Mouse (Mus musculus) lung, postnatal 36 days (tissue): ENCODE data around the gene Dnajc22.
"Not testable (repeated sequence)": the region's sequence is repeated elsewhere in the genome, so short reads cannot be mapped to it uniquely, and the experiment has no call there.

Source experiments
- DNase-seq: peaks from one replicate; pipeline ENCODE4 v3.0.0; 2022; ENCODE audit warnings: mixed read lengths

The Dnajc22 gene

DNA sequence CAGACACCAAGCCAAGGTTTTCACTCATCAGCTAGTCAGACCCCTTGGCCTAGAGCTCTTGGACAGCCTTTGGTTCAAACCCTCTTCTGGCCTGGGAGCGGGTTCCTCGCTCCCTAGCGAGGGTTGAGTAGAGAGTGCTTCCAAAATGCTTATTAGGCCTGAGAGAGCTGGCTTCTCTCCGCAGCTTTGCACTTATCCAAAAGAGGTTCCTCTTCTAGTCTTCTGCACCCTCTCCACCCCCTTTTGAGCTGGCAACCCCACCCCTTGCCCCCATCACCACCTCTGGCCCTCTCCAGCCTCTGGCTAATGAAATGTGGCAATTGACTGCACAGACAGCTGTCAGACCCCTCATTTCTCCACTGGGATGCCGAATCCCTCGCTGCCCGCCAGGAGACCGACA is at the start of gene Dnajc22:
Gene Dnajc22, plus strand, starts transcription at position 301 of the 400 bp plus-strand sequence.
- DNase-seq = no peak

DNA sequence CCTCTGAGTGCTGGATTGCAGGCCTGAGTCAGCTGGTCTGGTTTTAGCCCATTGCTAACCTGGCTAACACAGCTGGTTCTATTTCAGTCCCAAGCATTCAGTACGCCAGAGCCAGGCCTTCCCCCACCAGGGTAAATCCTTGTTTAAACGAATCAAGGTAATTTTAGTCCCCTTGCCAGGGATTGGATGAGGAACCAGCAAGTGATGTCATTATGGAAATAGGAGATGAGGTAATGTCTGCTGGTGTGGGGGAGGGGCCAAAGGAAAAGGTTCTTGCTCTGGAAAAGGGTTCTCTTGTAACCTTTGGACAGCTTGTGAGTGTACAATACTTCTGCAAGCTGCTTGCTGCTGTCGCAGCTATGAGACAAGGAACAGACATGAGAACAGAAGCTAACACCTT is 48.1 kb upstream of the Dnajc22 start:
- DNase-seq = peak; percentile 45

- DNase-seq = not testable (repeated sequence)
Measured at GRCm38 (mm10) chr15:99045734-99046133, 47.2 kb upstream of the Dnajc22 start.

GRCm38 (mm10) chr15:99049473-99050253 is 43.3 kb upstream of the Dnajc22 start:
- peak; percentile 75 for DNase-seq

DNA sequence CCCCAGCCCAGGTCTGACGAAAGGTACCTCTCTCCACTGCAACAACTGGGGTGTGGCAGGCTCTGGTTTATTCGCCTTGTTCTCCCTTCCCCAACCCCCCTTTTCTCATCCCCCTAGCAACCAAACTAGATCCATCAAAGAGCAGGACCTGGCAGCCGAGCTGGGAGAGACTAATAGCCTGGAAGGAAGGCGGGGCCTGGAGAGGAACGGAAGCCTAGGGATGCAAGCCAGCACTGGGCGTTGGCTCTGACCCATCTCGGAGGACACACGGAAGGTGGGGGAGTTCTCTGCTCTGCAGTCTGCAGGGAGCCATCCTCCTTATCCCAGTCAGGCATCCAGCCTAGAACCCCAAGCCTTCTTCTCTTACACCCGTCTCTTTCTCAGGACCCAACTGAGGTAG is 39.6 kb upstream of the Dnajc22 start:
- peak; percentile 27 for DNase-seq

DNA sequence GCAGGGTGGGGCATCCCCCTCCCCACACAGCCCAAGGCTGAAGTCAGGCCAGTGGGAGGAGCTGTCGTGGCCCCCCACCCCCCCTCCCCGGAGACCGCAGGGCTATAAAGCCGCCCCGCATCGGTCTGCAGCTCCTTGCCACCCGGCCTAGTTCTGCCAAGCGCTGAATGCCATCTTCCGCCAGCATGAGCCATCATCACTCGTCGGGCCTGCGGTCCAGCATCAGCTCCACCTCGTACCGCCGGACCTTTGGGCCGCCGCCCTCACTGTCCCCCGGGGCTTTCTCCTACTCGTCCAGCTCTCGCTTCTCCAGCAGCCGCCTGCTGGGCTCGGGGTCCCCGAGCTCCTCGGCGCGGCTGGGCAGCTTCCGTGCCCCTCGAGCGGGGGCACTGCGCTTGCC is 37.9 kb upstream of the Dnajc22 start, which contains the start of gene Prph:
Gene Prph, plus strand, starts transcription at position 135 of the 400 bp plus-strand sequence.
- DNase-seq = no peak

GRCm38 (mm10) chr15:99055511-99055961 is 37.4 kb upstream of the Dnajc22 start:
- no peak for DNase-seq

GRCm38 (mm10) chr15:99056332-99056731 is 36.6 kb upstream of the Dnajc22 start:
- peak; percentile 23 for DNase-seq

DNA sequence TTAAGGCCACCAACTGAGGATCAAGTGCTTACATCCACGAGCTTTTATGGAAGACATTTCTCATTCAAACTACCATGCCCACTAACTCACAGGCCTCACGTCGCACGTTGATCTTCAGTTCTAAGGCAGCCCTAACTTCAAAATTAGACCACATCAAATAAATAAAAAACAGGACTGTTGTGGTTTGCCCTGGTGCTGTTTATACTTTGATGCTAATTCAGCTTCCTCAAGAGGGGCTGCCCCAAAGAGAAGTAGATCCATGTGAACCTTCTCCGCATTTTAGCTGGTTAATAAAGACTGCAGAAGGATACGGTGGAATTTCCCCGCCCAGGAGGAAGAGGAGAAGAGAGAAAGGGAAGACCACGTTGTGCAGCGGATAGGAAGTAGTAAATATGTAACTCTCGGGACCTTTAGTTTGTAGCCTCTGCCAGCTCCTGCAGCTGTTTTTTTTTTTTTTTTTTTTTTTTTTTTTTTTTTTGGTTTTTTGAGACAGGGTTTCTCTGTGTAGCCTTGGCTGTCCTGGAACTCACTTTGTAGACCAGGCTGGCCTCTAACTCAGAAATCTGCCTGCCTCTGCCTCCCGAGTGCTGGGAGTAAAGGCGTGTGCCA is 27.3 kb upstream of the Dnajc22 start:
- DNase-seq = no peak

- no peak for DNase-seq
Measured at GRCm38 (mm10) chr15:99071988-99072387, 21.0 kb upstream of the Dnajc22 start.

GRCm38 (mm10) chr15:99074019-99074599 is 18.9 kb upstream of the Dnajc22 start, which contains the start of gene Troap:
TSS of gene Troap (plus strand) at chr15:99074575.
- DNase-seq = no peak

DNA sequence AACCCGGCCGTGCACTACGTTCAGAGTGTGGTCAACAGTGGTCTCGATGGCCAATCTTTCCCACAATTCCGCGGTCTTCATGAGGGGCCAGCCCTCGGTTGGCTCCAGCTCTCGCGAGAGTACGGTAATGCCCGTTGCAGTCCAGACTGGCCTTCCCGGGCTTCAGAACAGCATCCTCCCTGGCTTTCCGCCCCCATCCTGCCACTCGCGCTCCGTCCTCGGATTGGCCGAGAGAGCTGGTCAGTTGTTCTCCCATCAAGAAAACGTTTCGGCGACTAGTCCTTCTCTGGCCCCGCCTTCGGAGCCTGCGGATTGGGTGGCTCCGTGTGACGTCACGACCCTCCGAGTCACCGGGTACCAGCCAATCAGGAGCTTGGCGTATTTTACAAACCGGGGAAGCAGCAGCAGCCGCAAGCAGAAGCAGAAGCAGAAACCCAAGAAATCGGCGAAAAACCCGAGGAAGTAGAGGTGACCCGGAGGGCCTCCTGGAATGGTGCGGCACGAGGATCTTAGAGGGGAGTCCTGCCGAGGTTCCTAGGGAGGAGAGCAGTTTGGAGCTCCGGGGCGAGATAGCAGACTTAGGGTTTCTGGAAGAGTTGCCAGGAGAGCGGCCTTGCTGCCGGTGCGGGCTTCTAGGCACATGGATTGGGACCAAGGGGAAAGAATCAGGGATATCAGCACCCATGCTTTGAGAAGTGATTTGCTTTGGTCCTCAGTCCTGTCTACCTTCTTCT is 18.2 kb upstream of the Dnajc22 start:
- peak; percentile 99 for DNase-seq

DNA sequence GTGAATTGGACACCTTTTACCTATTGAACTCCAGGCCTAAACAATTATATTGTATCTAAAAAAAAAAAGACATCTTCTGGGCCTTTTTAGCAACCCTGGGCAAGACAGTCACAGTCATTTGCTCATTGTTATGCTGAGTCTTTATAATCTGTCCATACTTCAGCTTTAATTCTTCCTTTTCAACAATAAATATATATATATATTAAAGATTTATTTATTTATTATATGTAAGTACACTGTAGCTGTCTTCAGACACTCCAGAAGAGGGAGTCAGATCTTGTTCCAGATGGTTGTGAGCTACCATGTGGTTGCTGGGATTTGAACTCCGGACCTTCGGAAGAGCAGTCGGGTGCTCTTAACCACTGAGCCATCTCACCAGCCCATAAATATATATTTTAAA is 17.0 kb upstream of the Dnajc22 start:
- DNase-seq = not testable (repeated sequence)

- no peak for DNase-seq
Measured at GRCm38 (mm10) chr15:99078181-99078910, 14.6 kb upstream of the Dnajc22 start.

DNA sequence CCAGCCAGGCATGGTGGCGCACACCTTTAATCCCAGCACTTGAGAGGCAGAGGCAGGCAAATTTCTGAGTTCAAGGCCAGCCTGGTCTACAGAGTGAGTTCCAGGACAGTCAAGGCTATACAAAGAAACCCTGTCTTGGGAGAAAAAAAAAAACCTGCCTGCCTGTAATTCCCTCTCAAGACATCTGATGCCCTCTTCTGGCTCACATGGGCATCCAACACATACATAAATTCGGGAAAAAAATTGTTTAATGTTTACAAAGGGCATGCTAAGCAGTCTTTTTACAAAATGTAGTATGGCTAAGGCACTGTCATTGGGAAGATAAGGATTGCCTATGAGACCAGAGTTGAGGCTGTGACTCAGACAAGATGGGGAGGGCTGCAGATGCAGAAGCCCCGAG is 13.2 kb upstream of the Dnajc22 start:
- DNase-seq = no peak

GRCm38 (mm10) chr15:99082322-99082721 is 10.6 kb upstream of the Dnajc22 start:
- DNase-seq = no peak

DNA sequence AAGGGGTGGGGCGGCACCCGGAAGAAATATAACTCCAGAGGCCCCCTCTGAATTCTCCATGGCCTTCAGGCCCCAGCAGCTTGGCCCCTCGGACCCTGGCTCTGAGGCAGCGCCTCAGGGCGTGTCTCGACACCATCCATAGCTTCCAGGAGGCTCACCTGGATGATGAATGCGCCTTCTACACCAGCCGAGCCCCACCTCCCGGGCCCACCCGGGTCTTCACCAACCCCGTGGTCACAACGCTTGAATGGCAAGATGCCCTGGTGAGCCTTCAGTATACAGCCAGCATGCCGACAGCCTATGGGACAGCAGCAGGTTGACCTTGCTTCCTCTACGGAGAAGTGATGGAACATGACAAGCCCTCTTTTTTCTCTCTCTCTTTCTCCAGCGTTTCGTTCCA is 10.1 kb upstream of the Dnajc22 start:
- no peak for DNase-seq

DNA sequence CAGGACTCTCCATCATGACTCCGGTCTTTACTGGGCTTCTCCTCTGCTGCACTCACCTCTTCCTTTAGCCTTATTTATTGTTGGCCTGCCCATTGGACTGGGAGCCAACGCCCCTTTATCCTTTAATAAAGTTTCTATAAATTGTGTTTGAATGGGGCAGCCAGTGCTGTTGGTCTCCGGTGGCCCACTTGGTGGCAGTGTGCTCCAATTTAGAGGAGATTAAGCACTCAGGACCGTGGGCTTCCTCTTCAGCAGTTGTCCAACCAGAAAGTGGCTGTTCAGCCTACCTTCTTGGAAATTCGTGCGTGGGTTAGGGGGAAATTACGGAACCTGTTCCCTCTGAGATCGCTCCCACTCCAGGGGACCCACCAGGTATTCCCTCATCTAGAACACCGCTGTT is 9.7 kb upstream of the Dnajc22 start:
- peak; percentile 73 for DNase-seq

DNA sequence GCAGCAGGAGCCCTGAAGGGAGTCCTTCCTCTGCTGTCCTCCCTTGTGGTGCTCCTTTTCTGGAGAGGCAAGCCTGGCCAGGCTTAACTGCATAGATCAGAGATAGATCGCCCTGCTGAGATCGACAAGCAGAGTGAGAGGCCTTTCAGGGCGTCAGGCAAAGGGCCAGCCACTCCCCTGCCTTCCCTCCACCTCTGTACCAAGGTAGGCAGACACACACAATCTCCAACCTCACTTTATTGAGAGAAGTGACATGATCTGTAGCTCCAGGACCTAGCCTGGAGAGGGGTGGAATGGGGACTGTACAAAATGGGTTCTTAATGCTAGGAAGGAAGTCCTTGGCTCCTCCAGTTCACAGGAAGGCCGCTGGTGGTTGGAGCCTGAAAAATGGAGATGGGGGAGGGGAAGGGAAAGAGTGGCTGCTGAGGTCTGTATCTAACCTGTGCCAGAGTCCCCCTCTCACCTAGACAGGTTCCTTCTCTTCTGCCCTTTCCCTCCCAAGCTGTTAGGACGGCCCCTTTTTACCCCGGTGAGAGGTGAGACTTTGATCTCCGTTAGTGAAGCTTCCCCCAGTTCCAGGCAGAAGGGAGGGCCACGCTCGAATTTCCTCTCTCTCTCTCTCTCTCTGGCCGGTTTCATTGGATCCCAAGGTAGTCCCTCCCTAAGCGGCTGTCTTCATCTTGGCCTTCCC is 9.0 kb upstream of the Dnajc22 start:
- no peak for DNase-seq

GRCm38 (mm10) chr15:99084618-99085017 is 8.4 kb upstream of the Dnajc22 start:
- DNase-seq = no peak

DNA sequence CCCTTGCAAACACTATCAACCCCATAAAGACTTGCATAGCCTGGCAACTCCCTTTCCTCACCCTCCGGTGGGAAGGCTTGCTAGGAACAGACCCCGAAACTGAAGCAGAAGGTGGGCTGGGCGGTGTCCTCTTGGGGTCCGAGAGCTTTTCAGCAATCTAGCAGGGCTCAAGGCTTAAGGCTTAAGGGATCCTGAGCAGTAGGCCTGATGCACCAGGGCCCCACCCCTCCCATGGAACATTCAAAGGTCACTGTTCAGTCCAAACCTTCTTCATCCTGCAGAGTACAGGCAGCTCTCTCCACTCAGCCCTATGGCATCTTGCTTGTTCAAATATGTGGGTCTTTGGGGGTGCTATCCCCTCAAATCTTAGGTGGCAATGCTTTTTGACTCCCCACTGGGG is 7.0 kb upstream of the Dnajc22 start:
- no peak for DNase-seq
